Mouse (Mus musculus) liver, adult (tissue): ENCODE results near the gene Lrig1.

Experiments used
- GATA4 ChIP-seq: IDR thresholded peaks from 2 replicates; pipeline ENCODE4 v1.6.1; 2014; ENCODE audit warnings: mild to moderate bottlenecking, low read length; ENCODE audit not compliant: insufficient replicate concordance

Lrig1 gene

DNA sequence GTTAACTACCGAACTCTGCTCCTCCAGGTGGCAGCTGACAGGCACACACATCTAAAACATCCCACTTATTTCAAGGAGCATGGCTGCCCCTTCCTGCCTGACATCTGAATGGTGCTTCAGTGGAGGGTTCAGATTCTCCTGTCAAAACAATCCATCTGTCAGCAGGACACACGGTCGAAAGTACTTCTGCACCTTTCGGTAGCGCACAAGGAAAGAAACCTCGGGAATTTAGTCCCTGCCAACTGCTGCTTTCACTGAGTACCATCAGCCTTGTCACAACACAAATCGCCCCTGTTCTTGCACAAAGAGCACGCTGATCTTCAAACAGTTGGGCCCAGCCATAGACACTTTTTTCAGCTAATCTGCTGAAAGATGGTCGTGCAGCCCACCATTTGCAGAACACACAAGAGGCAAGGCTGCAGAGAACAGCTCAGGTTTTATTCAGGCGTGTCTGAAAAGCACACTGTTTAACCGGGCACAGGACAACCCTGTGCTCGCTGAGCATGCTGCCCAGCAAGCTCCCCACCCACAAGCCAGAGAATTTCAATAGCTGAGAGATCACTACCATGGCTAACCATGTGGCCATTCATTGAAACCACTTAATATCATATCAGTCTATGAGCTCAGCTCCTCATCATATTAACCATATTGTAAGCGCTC, 31.6 kb downstream of the Lrig1 start:
- no peak for TF ChIP-seq GATA4

DNA sequence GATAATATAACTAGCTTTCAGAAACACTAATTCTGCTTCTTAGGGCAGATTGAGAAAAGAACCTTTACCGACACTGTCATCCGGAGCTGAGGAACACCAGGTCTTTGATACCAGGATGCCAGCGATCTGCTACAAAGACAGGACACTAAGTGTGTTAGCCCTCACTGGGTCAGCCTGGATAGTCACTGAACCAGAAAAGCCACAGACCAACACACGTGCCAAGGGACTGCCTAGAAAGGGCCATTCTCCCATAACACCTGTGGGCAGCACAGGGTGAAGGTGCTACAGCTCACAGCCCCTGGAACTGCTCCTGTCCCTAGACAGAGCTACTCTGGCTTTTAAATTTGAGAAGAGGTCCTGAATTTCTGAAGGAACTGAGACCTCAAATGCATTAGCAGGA, 32.8 kb downstream of the Lrig1 start:
- no peak for TF ChIP-seq GATA4

DNA sequence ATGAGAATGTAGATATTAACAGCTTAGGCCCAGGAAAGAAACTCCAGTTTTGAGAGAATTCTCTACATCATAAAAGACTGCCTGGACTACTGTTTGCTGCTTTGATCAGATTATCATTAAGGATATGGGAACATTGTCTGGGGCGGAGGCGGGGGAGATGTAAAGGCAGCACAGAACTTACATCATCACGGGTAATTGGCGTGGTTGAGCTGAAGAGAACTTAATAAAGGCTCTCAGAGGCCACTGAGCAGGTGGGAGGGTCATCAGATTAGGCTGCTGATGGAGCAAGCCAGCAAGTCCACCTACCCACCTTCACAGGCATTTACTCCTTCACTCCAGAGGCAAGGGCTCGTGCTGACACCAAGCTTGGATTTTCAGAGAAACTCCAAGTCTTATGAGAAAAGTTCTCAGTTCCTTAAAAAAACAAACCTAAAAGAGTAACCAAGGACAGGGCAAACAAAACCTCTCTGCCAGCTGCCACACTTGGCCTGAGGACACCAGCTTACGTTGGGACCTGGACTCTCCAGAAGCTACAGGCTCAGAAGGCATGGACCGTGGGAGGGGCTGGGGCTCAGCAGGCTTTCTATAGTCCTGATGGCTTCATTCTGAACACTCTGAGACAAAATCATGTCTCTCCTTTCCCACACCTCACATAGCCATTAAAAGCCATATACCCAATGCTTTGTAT, 33.4 kb downstream of the Lrig1 start:
- peak; percentile 37; the same call in 1 of the 2 replicates for TF ChIP-seq GATA4

- TF ChIP-seq GATA4: no peak
These were observed 34.3 kb downstream of the Lrig1 start for GRCm38 (mm10) chr6:94665677-94666076.

DNA sequence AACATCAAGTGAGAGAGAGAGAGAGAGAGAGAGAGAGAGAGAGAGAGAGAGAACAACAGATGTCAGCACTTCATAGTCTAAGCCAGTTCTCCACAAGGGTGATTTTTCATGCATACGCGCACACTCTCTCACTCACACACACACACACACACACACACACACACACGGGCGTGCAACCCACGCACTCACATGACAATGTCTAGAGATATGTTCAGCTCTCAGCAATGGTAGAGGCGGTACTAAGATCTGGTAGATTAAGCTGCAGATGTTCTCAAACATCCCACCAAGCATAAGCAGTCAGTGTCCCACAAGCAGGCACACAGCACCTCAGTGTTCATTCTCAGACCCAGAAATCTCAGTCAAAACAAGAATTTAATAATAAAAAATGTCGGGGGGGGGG, 34.7 kb downstream of the Lrig1 start:
- TF ChIP-seq GATA4: no peak

GRCm38 (mm10) chr6:94664000-94664399, 36.0 kb downstream of the Lrig1 start:
- TF ChIP-seq GATA4: no peak

GRCm38 (mm10) chr6:94661923-94662322, 38.0 kb downstream of the Lrig1 start:
- no peak for TF ChIP-seq GATA4

GRCm38 (mm10) chr6:94661321-94661720, 38.6 kb downstream of the Lrig1 start:
- no peak for TF ChIP-seq GATA4

DNA sequence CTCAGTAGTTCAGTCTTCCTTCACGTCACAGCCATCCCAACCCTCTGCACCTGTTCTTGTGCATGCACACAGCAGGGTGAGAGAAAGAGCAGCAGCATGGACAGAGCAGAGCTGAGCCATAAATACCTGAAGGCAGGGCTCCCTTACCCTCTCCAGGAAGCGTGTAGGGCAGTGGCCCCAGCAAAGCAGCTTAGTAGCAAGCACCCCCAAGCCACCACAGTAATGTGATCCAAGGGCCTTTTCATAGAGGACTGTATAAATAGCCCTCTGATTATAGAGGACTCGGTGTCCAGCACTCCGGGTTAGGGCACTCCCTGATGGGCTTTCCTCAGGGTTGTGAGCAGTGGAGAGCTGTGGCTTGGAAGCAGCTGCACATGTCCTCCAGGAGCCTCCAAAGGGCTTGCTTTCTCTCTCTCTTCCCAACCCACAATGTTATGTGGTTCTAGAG, 40.0 kb downstream of the Lrig1 start:
- no peak for TF ChIP-seq GATA4

DNA sequence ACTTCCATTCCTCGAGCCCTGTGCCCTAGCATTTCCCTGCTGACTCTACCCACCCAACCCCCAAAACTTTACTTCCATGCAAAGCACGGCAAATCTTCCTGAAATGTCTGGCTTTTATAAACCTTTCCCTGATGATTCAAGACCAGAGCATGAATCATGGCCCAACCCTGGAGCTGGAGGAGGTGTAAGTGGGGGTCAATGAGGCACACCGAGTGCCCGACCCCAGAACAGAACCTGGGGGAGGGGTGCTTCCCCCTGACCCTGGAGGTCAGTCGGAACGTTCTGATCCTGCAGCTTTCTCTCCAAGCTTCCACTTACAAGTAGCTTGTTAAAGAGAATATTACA, 41.9 kb downstream of the Lrig1 start:
- no peak for TF ChIP-seq GATA4

- no peak for TF ChIP-seq GATA4
These were observed 42.5 kb downstream of the Lrig1 start for GRCm38 (mm10) chr6:94657204-94658135.

GRCm38 (mm10) chr6:94655818-94656478, 44.0 kb downstream of the Lrig1 start:
- no peak for TF ChIP-seq GATA4

DNA sequence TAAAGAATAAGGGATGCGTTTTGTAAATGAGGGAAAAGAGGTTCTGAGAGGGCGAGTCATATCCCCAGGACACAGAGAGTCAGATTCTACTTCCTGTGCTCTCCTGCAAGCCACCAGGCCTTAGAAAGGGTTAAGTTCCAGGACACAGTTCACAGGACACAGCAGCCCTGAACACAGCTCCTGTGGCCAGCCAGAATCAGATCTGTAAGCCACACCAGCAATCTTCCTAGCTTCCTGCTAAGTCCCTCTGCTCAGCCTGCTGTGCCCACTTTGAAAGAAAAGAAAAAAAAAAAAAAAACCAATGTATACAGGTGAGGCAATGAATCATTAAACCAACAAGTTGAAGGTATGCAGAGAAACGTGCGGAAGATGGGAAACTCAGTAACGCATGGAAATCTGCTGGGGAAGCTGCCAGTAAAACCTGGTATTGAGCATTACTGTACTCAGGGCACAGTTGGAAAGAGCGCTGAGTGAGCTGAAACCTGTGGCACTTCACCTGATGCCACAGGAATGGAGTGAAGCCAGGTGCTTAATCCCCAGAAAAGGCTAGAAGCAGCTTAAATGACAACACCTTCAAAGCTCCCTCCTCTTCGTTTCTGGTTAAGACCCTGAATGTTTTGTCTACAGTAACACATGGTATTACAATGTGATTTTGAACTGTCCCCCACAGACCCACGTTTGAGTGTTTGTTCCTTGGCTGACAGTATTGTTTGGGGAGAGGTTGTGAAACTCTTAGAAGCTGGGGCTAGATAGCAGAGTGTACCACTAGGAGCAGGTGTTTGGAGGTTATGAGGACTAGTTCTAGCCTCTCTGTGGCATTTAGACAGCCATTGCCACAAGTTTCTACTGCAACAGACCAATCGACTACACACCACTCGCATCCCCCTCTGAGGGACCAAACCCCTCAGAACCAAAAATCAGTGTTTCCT, 46.3 kb downstream of the Lrig1 start:
- peak; percentile 47; the same call in 1 of the 2 replicates for TF ChIP-seq GATA4

DNA sequence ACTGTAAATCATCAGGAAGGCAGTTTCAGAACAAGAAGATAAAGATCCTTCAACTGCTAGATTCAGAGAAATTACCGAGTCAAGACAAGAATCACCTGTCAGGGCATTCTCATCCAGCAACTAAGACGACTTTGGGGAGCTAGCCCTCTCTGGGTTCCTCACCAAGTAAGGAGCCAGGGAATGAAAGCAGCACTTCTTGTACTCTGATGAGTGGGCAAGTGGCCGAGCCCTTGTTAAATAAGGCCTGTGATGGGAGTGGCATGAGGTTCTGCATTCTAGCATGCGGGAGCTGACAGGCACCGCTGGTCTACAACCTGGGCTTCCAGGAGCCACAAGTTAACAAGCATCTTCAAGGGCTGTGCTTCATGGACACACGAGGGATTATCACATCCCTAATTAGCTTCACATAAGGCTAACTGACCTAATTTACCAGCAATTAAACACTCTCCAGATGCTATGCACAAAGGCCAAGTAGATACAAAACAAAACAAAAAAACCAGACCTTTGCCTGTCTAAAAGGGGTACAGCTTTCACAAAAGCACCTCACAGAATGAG, 47.2 kb downstream of the Lrig1 start:
- no peak for TF ChIP-seq GATA4
